Mouse (Mus musculus) hindbrain, embryonic 13.5 days (tissue): ENCODE measurements around the gene Mut. TPM values are rescaled to one million over a fixed set of nuclear protein-coding genes. Genes with fewer than 3 reads are reported as not detected.

Experiments used
- ATAC-seq: fragments of 200-750 bp; cut with Nextera tagmentation; 2 replicates; pipeline ENCODE4 v1.8.0; 2017; ENCODE audit warnings: moderate TSS enrichment; ENCODE audit not compliant: low FRiP score
- H3K27ac ChIP-seq: fragments of 300-500 bp; sonication (generic); 2 replicates; pipeline ENCODE4 v1.5.1; 2015; ENCODE audit warnings: inconsistent platforms, mild to moderate bottlenecking, moderate library complexity
- H3K27me3 ChIP-seq: fragments of 300-500 bp; sonication (generic); 2 replicates; pipeline ENCODE4 v1.6.1; 2015; ENCODE audit warnings: mild to moderate bottlenecking, inconsistent platforms
- H3K36me3 ChIP-seq: fragments of 300-500 bp; sonication (generic); 2 replicates; pipeline ENCODE4 v1.6.1; 2015; ENCODE audit warnings: mild to moderate bottlenecking, inconsistent platforms
- H3K4me1 ChIP-seq: fragments of 300-500 bp; sonication (generic); replicated peaks from 2 replicates; pipeline ENCODE4 v1.6.1; 2015; ENCODE audit warnings: inconsistent platforms
- H3K4me2 ChIP-seq: fragments of 300-500 bp; sonication (generic); 2 replicates; pipeline ENCODE4 v1.6.1; 2015; ENCODE audit warnings: inconsistent platforms, mild to moderate bottlenecking, moderate library complexity
- H3K4me3 ChIP-seq: fragments of 300-500 bp; sonication (generic); 2 replicates; pipeline ENCODE4 v1.5.1; 2015; ENCODE audit warnings: mild to moderate bottlenecking, inconsistent platforms
- H3K9ac ChIP-seq: fragments of 300-500 bp; sonication (generic); 2 replicates; pipeline ENCODE4 v1.6.1; 2015; ENCODE audit warnings: mild to moderate bottlenecking, inconsistent platforms
- H3K9me3 ChIP-seq: fragments of 300-500 bp; sonication (generic); 2 replicates; pipeline ENCODE4 v1.6.1; 2016; ENCODE audit warnings: inconsistent platforms
- WGBS: fragments of 180-500 bp; shearing (Covaris S2); methylation state at CpG from one replicate; pipeline ENCODE4 v1.1.7; 2015; 5-methylcytosine and 5-hydroxymethylcytosine counted together
- polyA plus RNA-seq: library from polyadenylated mRNA; unstranded; fragments of >200 nt; fragmentation: Nextera tagmentation; extraction: Ambion mirVana; gene quantifications from 2 replicates; pipeline ENCODE4 v1.2.1, GENCODE M21; 2015

The Mut gene
- polyA plus RNA-seq, 1 experiment from 2014 or later, result 24.9 TPM

DNA sequence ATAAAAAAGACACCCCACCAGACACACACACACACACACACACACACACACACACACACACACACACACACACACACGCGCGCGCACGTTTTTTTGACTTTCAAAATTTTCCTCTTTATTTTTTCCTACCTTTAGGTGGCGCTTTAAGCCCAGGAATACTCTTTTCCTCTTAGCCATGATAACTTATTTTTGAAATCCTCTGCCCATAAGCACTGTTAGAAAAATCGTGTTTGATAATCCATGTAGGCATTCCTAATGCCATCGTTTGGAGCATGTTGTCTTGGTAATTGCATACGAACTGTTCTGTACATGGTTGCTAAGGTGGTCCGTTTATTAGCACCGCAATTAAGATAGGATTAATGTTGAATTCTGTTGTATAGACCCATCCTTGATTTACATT, 43.4 kb downstream of the Mut start:
- no peaks in the 10 kb centered on the region for H3K36me3 ChIP-seq
- H3K27ac ChIP-seq, result no peak overlapping the region
- no peaks in the 10 kb centered on the region for H3K27me3 ChIP-seq
- no peak overlapping the region for H3K9ac ChIP-seq
- no peak overlapping the region for H3K4me3 ChIP-seq
- 67% methylated on average over 11 of the region's 11 CpGs for WGBS
- H3K4me2 ChIP-seq, result no peak overlapping the region
- H3K4me1 ChIP-seq, result no peaks in the 10 kb centered on the region
- H3K9me3 ChIP-seq, result no peaks in the 10 kb centered on the region
- ATAC-seq, result peak; percentile 61; the same call in 1 of the 2 replicates

DNA sequence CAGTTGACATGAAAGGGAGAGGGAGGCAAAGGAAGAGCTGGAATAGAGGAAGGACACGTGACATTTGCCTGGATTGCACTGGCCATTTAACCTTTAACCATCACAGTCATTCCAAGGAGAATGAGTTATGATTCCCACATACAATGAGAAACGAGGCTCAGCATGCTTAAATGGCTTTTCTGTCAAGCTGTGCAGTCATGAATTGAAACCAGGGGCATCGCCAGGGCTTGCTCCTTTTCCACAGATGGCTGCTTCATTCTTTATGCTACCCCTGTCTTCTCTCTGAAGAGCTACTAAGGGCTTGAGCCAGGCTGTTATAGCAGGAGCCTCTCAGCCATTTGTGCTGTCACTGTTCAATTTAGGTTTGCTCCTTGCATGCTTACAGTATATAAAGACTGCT, 57.6 kb downstream of the Mut start:
- peaks cover 7% of the 10 kb centered on the region; the same call in 1 of the 2 replicates for H3K4me1 ChIP-seq
- H3K4me2 ChIP-seq, result no peak overlapping the region
- no peaks in the 10 kb centered on the region for H3K27me3 ChIP-seq
- H3K9me3 ChIP-seq, result no peaks in the 10 kb centered on the region
- 25% methylated on average over 3 of the region's 3 CpGs for WGBS
- no peaks in the 10 kb centered on the region for H3K36me3 ChIP-seq
- ATAC-seq, result peak; percentile 36; the same call in 1 of the 2 replicates
- no peak overlapping the region for H3K4me3 ChIP-seq
- no peak overlapping the region for H3K27ac ChIP-seq
- no peak overlapping the region for H3K9ac ChIP-seq

Other genes with a start within 250 kb of the Mut start
- gene Esp1, start 207.6 kb upstream of the Mut start, polyA plus RNA-seq, result not detected in 2 replicates
- not detected in 2 replicates for gene Crisp2, start 127.7 kb upstream of the Mut start, polyA plus RNA-seq
- gene Rhag, start 123.6 kb upstream of the Mut start, polyA plus RNA-seq, result 0.27 and 0.48 TPM in 2 replicates
- 0.49 and 1.0 TPM in 2 replicates for gene 9130008F23Rik, start 54.1 kb upstream of the Mut start, polyA plus RNA-seq
- not detected in 2 replicates for gene Glyatl3, start 20.3 kb upstream of the Mut start, polyA plus RNA-seq
- 12.1 and 12.8 TPM in 2 replicates for gene Cenpq, start 362 bp downstream of the Mut start, polyA plus RNA-seq